In genomic region chr2:132107611-132108010, GRCm38 (mm10) we compare ENCODE assay signal across 10 mouse cellular contexts. TPM values are rescaled to one million over a fixed set of nuclear protein-coding genes. Genes with fewer than 3 reads are reported as not detected.
DNase-seq lines count a peak whose midpoint lies in the region; ATAC-seq and TF ChIP-seq lines count a peak whose summit lies in the region.
"Had no signal": no experiment of that assay in that cellular context is flagged by ENCODE, and none has a peak within 500 bp of the region (broad histone marks: within the 10 kb centered on the region; RNA-seq: fewer than 3 reads in every experiment).

No protein-coding gene starts in this region.

- no peak for TF ChIP-seq CTCF in intestine, postnatal 0 days (IDR thresholded peaks at IDR 0.05; ENCODE audit: low read depth)

- no peaks in the 10 kb centered on the region for H3K36me3 ChIP-seq in hindbrain, embryonic 15.5 days
- H3K36me3 ChIP-seq in hindbrain, embryonic 13.5 days: peaks cover 6% of the 10 kb centered on the region
- peaks cover 8% of the 10 kb centered on the region for H3K36me3 ChIP-seq in heart, embryonic 13.5 days
- H3K36me3 ChIP-seq in intestine, postnatal 0 days (ENCODE audit: control insufficient read depth, insufficient read depth): no peaks in the 10 kb centered on the region

- no peak overlapping the region for H3K9ac ChIP-seq in hindbrain, embryonic 15.5 days
- no peak overlapping the region for H3K9ac ChIP-seq in hindbrain, embryonic 13.5 days
- H3K9ac ChIP-seq in heart, embryonic 13.5 days: no peak overlapping the region; the same call in 1 of the 2 replicates
- H3K9ac ChIP-seq in intestine, postnatal 0 days (ENCODE audit: low read depth, low read length): no peak overlapping the region
- H3K9ac ChIP-seq: limb, embryonic 13.5 days had no signal

- DNase-seq in brain, adult 2 months (ENCODE audit: low read depth, low spot score): peak; percentile 91
- DNase-seq in left cerebral cortex, postnatal 25 days (ENCODE audit: low spot score in 2 of 2): peak; percentile 64 to 92
- no peak for DNase-seq in embryo, embryonic 10 days (ENCODE audit: low spot score)
- no peak for DNase-seq in thymus, postnatal 36 days

- no peak overlapping the region for H3K4me3 ChIP-seq in hindbrain, embryonic 15.5 days
- no peak overlapping the region for H3K4me3 ChIP-seq in hindbrain, embryonic 13.5 days
- H3K4me3 ChIP-seq in heart, embryonic 13.5 days: no peak overlapping the region
- no peak overlapping the region for H3K4me3 ChIP-seq in intestine, postnatal 0 days (ENCODE audit: low read depth, low read length)
- H3K4me3 ChIP-seq: limb, embryonic 13.5 days had no signal

- peaks cover 25% of the 10 kb centered on the region for H3K4me1 ChIP-seq in hindbrain, embryonic 15.5 days (replicated peaks)
- H3K4me1 ChIP-seq in hindbrain, embryonic 13.5 days (replicated peaks): peaks cover 37% of the 10 kb centered on the region
- H3K4me1 ChIP-seq in heart, embryonic 13.5 days: peaks cover 60% of the 10 kb centered on the region
- H3K4me1 ChIP-seq in intestine, postnatal 0 days (replicated peaks; ENCODE audit: control insufficient read depth, insufficient read depth, low read length): no peaks in the 10 kb centered on the region

- H3K27ac ChIP-seq in hindbrain, embryonic 15.5 days (replicated peaks): 0 out of 2 replicates have a peak overlapping the region, but pooled peaks have one; percentile 12
- no peak overlapping the region; the same call in 1 of the 2 replicates for H3K27ac ChIP-seq in hindbrain, embryonic 13.5 days
- H3K27ac ChIP-seq in heart, embryonic 13.5 days (replicated peaks): peak overlapping the region; percentile 43; the same call in 1 of the 2 replicates
- no peak overlapping the region for H3K27ac ChIP-seq in intestine, postnatal 0 days (ENCODE audit: low read depth, low read length)
- H3K27ac ChIP-seq: limb, embryonic 13.5 days had no signal

- 65% methylated on average over 9 of the region's 9 CpGs for WGBS in hindbrain, embryonic 15.5 days
- 72% methylated on average over 9 of the region's 9 CpGs for WGBS in hindbrain, embryonic 13.5 days
- 40% methylated on average over 9 of the region's 9 CpGs for WGBS in heart, embryonic 13.5 days
- WGBS in intestine, postnatal 0 days: 79% methylated on average over 9 of the region's 9 CpGs

- no peak overlapping the region for H3K4me2 ChIP-seq in hindbrain, embryonic 15.5 days
- no peak overlapping the region for H3K4me2 ChIP-seq in hindbrain, embryonic 13.5 days
- no peak overlapping the region for H3K4me2 ChIP-seq in heart, embryonic 13.5 days
- no peak overlapping the region for H3K4me2 ChIP-seq in intestine, postnatal 0 days (replicated peaks; ENCODE audit: low read depth)
- H3K4me2 ChIP-seq: limb, embryonic 13.5 days had no signal

- intact Hi-C loops in left cerebral cortex, postnatal 25 days (cut with DNase I): no loop called here

- H3K27me3 ChIP-seq in hindbrain, embryonic 15.5 days: no peaks in the 10 kb centered on the region
- H3K27me3 ChIP-seq in hindbrain, embryonic 13.5 days: no peaks in the 10 kb centered on the region
- no peaks in the 10 kb centered on the region for H3K27me3 ChIP-seq in heart, embryonic 13.5 days (replicated peaks)
- no peaks in the 10 kb centered on the region for H3K27me3 ChIP-seq in intestine, postnatal 0 days (replicated peaks; ENCODE audit: control insufficient read depth, insufficient read depth, low read length)
- H3K27me3 ChIP-seq: limb, embryonic 13.5 days had no signal

- ATAC-seq in hindbrain, embryonic 15.5 days (ENCODE audit: low FRiP score, low read depth): no peak
- no peak for ATAC-seq in hindbrain, embryonic 13.5 days (ENCODE audit: low FRiP score)
- no peak for ATAC-seq in heart, embryonic 13.5 days (ENCODE audit: extremely low read depth, insufficient number of reproducible peaks, low FRiP score, low TSS enrichment)
- ATAC-seq in intestine, postnatal 0 days: no peak

- no peaks in the 10 kb centered on the region for H3K9me3 ChIP-seq in hindbrain, embryonic 15.5 days
- H3K9me3 ChIP-seq in hindbrain, embryonic 13.5 days: no peaks in the 10 kb centered on the region
- no peaks in the 10 kb centered on the region for H3K9me3 ChIP-seq in heart, embryonic 13.5 days
- no peaks in the 10 kb centered on the region for H3K9me3 ChIP-seq in intestine, postnatal 0 days (ENCODE audit: control insufficient read depth)
- H3K9me3 ChIP-seq: G1E; limb, embryonic 13.5 days had no signal

RNA-seq across cellular contexts. Expression of gene Slc23a2, which starts 37.3 kb away (rescaled TPM):
- polyA plus RNA-seq in hindbrain, embryonic 15.5 days (2015; fragmentation: Nextera tagmentation; extraction: Ambion mirVana): 33.8 and 36.3 TPM in 2 replicates
- polyA plus RNA-seq in hindbrain, embryonic 13.5 days (2015; fragmentation: Nextera tagmentation; extraction: Ambion mirVana): 25.5 and 25.9 TPM in 2 replicates
- 8.7 and 9.2 TPM in 2 replicates for polyA plus RNA-seq in heart, embryonic 13.5 days (2015; fragmentation: Nextera tagmentation; extraction: Ambion mirVana)
- 100 to 1,000 TPM; 134 to 144 TPM for total RNA-seq in left cerebral cortex, postnatal 25 days (2021)
- 6.7 and 8.9 TPM in 2 replicates for polyA plus RNA-seq in intestine, postnatal 0 days (2015; fragmentation: Nextera tagmentation; extraction: Ambion mirVana)

Comparison
In these comparisons a context has a peak if more than half of its experiments do, and no peak if none do; other contexts are left out.
1. H3K27ac ChIP-seq: peak in hindbrain, embryonic 15.5 days (single experiment) and heart, embryonic 13.5 days (single experiment); none in hindbrain, embryonic 13.5 days (single experiment) and intestine, postnatal 0 days (single experiment).
2. DNase-seq: peak in brain, adult 2 months (single experiment) and left cerebral cortex, postnatal 25 days (2 of 2); none in embryo, embryonic 10 days (single experiment) and thymus, postnatal 36 days (0 of 2).